Mouse (Mus musculus): ENCODE results near the gene Olfr849. TPM values are rescaled to one million over a fixed set of nuclear protein-coding genes. Genes with fewer than 3 reads are reported as not detected.

Olfr849 gene
- not detected for total RNA-seq (2023)

DNA sequence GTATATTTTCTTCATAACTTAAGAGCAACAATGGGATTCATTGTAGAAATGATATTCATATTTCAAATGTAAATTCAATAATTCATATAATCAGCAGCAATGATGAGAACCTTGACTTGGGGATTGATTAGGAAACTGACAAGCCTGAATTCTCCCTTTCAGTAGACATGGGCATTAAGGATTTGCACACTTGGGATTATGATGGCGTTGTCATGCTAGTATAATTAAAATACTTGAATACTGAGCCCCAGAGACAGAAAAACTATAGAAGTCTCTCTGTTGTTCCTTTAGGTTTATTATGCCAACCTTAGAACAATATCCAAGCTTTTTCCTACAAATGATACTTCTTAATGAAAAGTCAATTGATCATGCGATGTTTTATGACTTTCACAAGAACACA is at the start of gene Olfr849:
Olfr849 (plus strand) TSS at position 301 of the 400 bp plus-strand sequence.

DNA sequence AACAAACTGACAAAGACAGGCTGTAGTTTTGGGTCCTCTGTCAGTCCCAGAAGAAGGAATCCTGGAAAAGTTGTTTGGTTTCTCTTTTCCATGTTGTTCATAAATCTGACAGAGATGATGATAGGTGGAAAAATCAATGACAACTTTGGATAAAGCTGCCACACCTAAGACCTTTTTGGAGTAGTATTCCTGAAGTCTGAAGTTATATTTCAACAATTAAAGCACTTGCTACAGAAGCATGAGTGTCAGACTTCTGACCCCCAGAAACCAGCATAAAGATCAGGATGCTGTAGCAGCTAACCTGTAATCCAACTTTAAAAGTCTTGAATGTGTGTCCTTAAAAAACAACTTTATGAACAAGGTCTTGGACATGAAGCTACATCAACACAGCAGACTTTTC is 38.1 kb downstream of the Olfr849 start, which contains the start of gene Olfr850:
Olfr850 (minus strand) TSS at position 101 of the 400 bp plus-strand sequence.

DNA sequence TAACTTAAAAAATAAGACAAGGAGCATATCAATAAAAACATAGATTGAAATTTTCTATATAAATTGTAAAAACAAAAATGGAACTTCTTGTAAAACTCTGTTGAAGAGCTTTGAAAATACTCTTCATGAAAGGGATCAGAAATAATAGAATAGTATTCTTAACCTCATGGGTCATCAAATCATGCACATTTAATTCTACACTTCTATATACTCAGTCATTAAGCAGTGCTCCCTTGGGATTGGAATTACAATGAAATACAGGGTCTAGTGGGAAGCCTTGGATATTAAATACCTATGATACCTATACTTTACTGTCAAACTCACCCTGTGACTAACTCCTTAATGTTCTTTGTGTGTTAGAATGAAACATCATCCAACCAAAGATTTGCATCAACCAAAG is 52.9 kb downstream of the Olfr849 start, which contains the start of gene Olfr851:
Olfr851 (plus strand) TSS at position 301 of the 400 bp plus-strand sequence.

Other genes with a start within 250 kb of the Olfr849 start
- not detected for gene Olfr843, start 188.3 kb upstream of the Olfr849 start, total RNA-seq (2023)
- not detected for gene Olfr844, start 123.9 kb upstream of the Olfr849 start, total RNA-seq (2023)
- not detected for gene Olfr845, start 103.8 kb upstream of the Olfr849 start, total RNA-seq (2023)
- not detected for gene Olfr846, start 76.3 kb upstream of the Olfr849 start, total RNA-seq (2023)
- gene Olfr847, start 61.6 kb upstream of the Olfr849 start, total RNA-seq (2023): not detected
- gene Olfr850, start 38.0 kb downstream of the Olfr849 start, total RNA-seq (2023): not detected
- not detected for gene Olfr851, start 53.0 kb downstream of the Olfr849 start, total RNA-seq (2023)
- not detected for gene Olfr853, start 100.8 kb downstream of the Olfr849 start, total RNA-seq (2023)
- gene Olfr854, start 127.1 kb downstream of the Olfr849 start, total RNA-seq (2023): not detected
- gene Olfr855, start 142.4 kb downstream of the Olfr849 start, total RNA-seq (2023): not detected
- 33.9 TPM for gene Zfp317, start 181.8 kb downstream of the Olfr849 start, total RNA-seq (2023)

All from CD4-positive naive resting alpha-beta T cell, adult 57 days (primary cell).